Mouse (Mus musculus): ENCODE results near the gene Wfdc21. TPM values are rescaled to one million over a fixed set of nuclear protein-coding genes. Genes with fewer than 3 reads are reported as not detected.

Gene Wfdc21
- polyA plus RNA-seq, 1 experiment from 2014 or later = not detected

DNA sequence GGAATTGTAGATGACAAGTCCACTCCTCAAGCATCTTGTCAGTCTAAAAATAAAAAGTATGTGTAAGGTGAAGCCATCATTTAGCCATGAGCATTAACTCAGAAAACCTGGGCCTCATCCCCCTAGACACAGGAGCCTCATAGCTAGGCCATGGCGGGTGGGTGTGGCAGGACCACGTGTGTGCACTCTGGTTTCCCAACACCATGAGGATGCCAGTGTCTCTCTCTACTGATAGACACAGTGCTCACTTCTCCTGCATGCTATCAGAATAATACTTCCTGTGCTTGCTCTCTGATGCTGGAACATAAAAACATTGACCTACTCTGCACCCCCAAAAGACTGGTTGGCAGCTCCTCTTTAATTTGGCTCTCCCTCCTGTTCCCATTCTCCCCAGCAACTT is 10.9 kb upstream of the Wfdc21 start:
- Histone ChIP-seq H3K4me2 (no peak overlapping the region), H3K27ac (no peak overlapping the region), H3K9me3 (no peaks in the 10 kb centered on the region), H3K36me3 (replicated peaks) (no peaks in the 10 kb centered on the region), H3K4me1 (no peaks in the 10 kb centered on the region), H3K9ac (no peak overlapping the region), H3K27me3 (replicated peaks) (peaks cover 6% of the 10 kb centered on the region; the same call in 1 of the 2 replicates), H3K4me3 (no peak overlapping the region)
- 71% methylated on average over 2 of the region's 2 CpGs for WGBS
- no peak for ATAC-seq (replicated peaks)

DNA sequence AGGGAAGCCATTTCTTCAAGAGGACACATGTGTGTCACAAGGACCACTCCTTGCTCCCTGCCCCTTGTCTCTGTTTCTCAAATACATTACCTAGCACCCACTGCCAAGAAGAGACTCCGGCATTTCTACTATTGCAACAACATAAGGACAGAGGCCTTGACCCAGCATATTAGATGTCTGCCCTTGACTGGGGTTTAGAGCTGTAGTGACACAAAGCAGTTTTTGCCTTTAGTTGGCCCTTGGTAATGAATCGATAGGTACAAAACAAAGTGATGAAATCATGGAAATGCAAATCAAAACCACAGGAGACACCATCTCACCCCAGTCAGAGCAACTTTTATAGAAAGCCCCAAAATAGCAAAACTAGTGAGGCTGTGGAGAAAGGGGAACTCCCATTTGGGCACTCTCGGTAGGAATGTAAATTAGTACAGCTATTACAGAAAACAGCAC is 9.6 kb upstream of the Wfdc21 start:
- ATAC-seq (replicated peaks) = no peak
- no peak overlapping the region for H3K4me3 ChIP-seq
- H3K27ac ChIP-seq = no peak overlapping the region
- no peak overlapping the region for H3K4me2 ChIP-seq
- peaks cover 8% of the 10 kb centered on the region; the same call in 1 of the 2 replicates for H3K27me3 ChIP-seq (replicated peaks)
- no peak overlapping the region for H3K9ac ChIP-seq
- WGBS = 88% methylated on average over 3 of the region's 3 CpGs
- no peaks in the 10 kb centered on the region for H3K36me3 ChIP-seq (replicated peaks)
- H3K4me1 ChIP-seq = no peaks in the 10 kb centered on the region
- H3K9me3 ChIP-seq = no peaks in the 10 kb centered on the region

- Histone ChIP-seq H3K36me3 (replicated peaks) (no peaks in the 10 kb centered on the region), H3K4me2 (no peak overlapping the region), H3K4me1 (no peaks in the 10 kb centered on the region), H3K27ac (no peak overlapping the region), H3K9me3 (no peaks in the 10 kb centered on the region), H3K9ac (no peak overlapping the region), H3K27me3 (replicated peaks) (peaks cover 8% of the 10 kb centered on the region; the same call in 1 of the 2 replicates), H3K4me3 (no peak overlapping the region)
- no peak for ATAC-seq (replicated peaks)
- WGBS = 24% methylated on average over 5 of the region's 5 CpGs
Measured at GRCm38 (mm10) chr11:83739241-83739640, 7.5 kb upstream of the Wfdc21 start.

DNA sequence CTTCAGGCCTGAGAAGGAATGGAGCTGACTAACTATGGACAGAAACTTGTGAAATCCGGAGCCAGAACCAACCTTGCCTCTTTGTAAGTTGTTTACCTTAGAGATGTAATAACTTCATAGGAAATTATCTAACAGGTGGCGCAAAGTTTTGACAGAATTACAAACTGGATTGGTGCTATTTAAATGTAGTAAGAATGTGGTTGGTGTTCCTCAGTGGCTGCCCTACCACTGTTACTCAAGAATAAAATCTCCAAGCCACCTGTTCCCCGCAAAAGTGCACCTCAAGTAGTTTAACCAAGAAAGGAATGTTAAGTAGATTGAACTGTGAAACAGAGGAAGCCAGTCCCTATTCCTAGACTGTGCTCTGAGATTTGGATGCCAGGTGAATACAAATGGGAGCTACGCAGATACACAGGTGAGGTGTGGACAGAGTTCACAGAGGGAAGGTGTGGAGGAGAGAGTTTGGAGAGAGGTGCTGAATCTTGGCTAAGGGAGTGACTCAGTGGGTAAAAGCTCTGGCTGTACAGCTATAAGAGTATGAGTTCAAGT is 6.2 kb upstream of the Wfdc21 start:
- Histone ChIP-seq H3K27ac (no peak overlapping the region), H3K9ac (no peak overlapping the region), H3K4me2 (no peak overlapping the region), H3K9me3 (no peaks in the 10 kb centered on the region), H3K4me3 (no peak overlapping the region), H3K36me3 (replicated peaks) (no peaks in the 10 kb centered on the region), H3K27me3 (replicated peaks) (peaks cover 11% of the 10 kb centered on the region; the same call in 1 of the 2 replicates), H3K4me1 (no peaks in the 10 kb centered on the region)
- WGBS = 81% methylated on average over 4 of the region's 4 CpGs
- ATAC-seq (replicated peaks) = no peak

DNA sequence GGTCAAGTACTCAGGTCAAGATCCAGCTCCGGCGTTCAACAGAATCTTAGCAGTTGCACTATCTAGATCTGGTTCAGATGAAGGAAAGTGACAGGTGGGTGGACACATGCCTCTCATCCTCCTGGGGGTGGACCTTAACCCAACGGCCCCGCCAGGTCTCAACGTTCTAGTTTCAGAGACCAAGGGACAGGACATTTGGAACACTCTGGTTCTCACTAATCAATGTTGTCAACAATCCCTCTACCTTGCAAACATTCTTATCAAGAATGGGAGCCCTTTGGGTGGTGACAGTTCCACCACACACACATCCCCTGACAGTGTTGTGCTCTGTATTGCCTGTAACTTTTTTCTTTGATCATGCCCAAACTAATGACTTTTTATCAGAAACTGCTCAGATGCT is 4.9 kb upstream of the Wfdc21 start:
- Histone ChIP-seq H3K9me3 (no peaks in the 10 kb centered on the region), H3K4me3 (no peak overlapping the region), H3K27ac (no peak overlapping the region), H3K27me3 (replicated peaks) (peaks cover 11% of the 10 kb centered on the region; the same call in 1 of the 2 replicates), H3K9ac (no peak overlapping the region), H3K4me2 (no peak overlapping the region), H3K4me1 (no peaks in the 10 kb centered on the region), H3K36me3 (replicated peaks) (no peaks in the 10 kb centered on the region)
- 84% methylated on average over 5 of the region's 5 CpGs for WGBS
- no peak for ATAC-seq (replicated peaks)

DNA sequence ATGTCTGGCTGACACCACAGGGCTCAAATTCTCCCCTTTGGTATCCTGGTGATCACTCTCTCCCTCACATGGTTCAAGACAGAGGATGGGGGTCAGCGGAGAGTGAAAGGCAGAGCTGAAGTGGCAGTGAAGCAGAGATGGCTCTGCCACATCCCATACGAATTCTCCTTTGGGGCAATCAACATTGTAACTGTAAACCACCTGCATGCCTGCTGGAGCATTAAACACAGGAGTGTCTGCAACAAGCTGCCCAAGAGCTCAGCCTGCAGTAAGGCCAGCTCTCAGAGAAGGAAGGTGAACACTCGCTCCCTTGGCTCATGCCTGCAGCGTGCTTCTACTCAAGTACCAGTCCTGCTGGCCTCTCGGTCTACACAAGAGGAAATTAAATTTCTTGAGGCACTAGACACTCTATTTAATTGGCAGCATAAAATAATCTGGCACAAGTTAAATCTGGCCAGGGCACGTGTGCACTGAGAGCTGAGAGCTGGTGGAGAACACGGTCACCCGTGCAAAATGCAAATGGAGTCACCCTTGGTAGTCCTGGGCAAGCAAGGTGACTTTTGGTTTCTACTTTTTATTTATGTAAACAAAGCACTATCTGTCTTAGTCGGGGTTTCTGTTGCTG is 3.9 kb upstream of the Wfdc21 start:
- Histone ChIP-seq H3K4me1 (no peaks in the 10 kb centered on the region), H3K4me2 (no peak overlapping the region), H3K9me3 (no peaks in the 10 kb centered on the region), H3K27me3 (replicated peaks) (peaks cover 12% of the 10 kb centered on the region), H3K9ac (no peak overlapping the region), H3K27ac (no peak overlapping the region), H3K36me3 (replicated peaks) (no peaks in the 10 kb centered on the region), H3K4me3 (no peak overlapping the region)
- 73% methylated on average over 9 of the region's 9 CpGs for WGBS
- ATAC-seq (replicated peaks) = no peak

GRCm38 (mm10) chr11:83743525-83743924 is 3.2 kb upstream of the Wfdc21 start:
- no peak overlapping the region for H3K4me2 ChIP-seq
- no peak for ATAC-seq (replicated peaks)
- WGBS = 89% methylated on average over 3 of the region's 3 CpGs

GRCm38 (mm10) chr11:83746152-83746551 is 588 bp upstream of the Wfdc21 start:
- no peaks in the 10 kb centered on the region for H3K4me1 ChIP-seq
- no peak overlapping the region for H3K9ac ChIP-seq
- H3K36me3 ChIP-seq (replicated peaks) = no peaks in the 10 kb centered on the region
- no peak for ATAC-seq (replicated peaks)
- H3K4me2 ChIP-seq = no peak overlapping the region
- 71% methylated on average over 4 of the region's 4 CpGs for WGBS
- H3K9me3 ChIP-seq = no peaks in the 10 kb centered on the region
- no peak overlapping the region for H3K4me3 ChIP-seq
- H3K27ac ChIP-seq = no peak overlapping the region
- peaks cover 17% of the 10 kb centered on the region for H3K27me3 ChIP-seq (replicated peaks)

More at GRCm38 (mm10) chr11:83743525-83743924, 3.2 kb upstream of the Wfdc21 start:
- Histone ChIP-seq H3K9me3 (no peaks in the 10 kb centered on the region), H3K27ac (no peak overlapping the region), H3K4me1 (no peaks in the 10 kb centered on the region), H3K9ac (no peak overlapping the region), H3K4me3 (no peak overlapping the region), H3K36me3 (replicated peaks) (no peaks in the 10 kb centered on the region), H3K27me3 (replicated peaks) (peaks cover 19% of the 10 kb centered on the region)

DNA sequence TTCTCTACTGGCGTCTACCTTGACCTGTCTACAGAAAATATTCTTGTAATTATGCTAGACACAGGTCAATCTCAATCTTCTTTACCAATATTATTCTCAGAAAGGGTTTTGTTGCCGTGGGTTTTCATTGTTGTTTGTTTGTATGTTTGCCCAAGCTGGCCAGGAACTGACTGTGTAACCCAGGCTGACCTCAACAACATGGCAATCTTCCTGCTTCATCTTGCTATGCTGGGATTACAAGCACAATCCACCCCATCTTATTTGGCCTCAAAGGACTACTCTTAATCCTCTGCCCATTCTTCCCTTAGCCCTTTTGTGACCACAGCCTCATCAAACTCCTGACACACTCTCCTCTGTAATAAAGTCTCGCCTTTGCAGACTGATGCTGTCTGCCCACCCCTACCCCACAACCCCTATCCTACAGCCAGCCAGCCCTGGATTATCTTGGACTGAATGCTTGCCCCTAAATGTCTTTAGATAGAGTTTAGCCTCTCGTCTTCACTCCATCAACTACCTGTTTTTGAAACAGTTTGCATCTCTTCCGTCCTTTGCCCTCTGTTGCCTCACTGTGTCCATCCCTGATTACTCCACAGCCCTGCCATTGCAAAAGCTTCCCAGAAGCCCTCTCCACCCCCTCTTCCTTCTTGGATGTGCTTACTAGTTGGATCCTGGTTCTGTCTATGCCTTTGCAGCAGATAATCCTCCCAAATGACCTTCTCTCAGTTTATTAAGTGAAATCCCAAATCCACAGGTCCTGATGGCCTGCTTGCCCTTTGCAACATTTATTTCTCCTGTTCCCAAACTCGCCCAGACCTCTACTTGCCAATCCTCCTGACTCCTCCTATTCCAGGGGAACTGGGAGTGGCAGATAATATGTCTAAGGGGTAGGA is 881 bp downstream of the Wfdc21 start:
- H3K4me3 ChIP-seq = no peak overlapping the region
- no peak overlapping the region for H3K9ac ChIP-seq
- H3K27me3 ChIP-seq (replicated peaks) = peaks cover 28% of the 10 kb centered on the region
- 63% methylated on average over 6 of the region's 6 CpGs for WGBS
- H3K36me3 ChIP-seq (replicated peaks) = no peaks in the 10 kb centered on the region
- ATAC-seq (replicated peaks) = no peak
- no peak overlapping the region for H3K27ac ChIP-seq
- no peak overlapping the region for H3K4me2 ChIP-seq
- no peaks in the 10 kb centered on the region for H3K9me3 ChIP-seq
- no peaks in the 10 kb centered on the region for H3K4me1 ChIP-seq

DNA sequence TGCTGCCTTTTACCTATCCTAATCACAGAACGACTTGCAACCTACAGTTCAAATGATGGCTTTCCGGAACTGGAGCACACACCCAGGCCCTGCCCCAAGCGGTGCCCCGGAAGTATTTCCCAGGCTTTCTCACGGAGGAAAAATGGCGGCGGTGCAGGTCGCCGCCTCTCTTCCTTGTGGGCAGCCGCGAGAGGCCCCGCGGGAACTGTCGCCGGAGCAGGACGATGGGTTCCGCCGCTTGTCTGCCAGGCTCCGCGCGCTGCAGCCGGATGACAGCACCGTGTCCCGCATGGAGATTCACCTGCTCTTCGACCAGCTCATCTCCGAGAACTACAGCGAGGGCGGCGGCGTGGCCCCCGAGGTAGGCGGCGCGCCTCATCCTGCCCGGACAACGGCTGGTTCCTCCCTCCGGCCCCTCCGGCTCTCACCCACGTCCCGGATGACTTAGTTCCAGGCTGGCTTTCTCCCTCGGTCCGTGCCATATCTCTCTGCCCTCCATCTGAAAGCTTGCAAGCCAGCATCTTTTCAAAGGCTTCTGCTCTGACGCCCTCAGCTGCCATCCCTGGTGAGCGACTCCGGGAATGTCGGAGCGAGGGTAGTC is 6.9 kb downstream of the Wfdc21 start, which contains the start of gene Heatr6:
TSS of gene Heatr6 (plus strand) at position 116 of the 601 bp plus-strand sequence.
- Histone ChIP-seq H3K4me2 (peak within 1 kb of the TSS; percentile 60), H3K27ac (peak within 1 kb of the TSS; percentile 94), H3K27me3 (replicated peaks) (peaks cover 15% of the 10 kb centered on the region), H3K9me3 (no peaks in the 10 kb centered on the region), H3K4me1 (peaks cover 26% of the 10 kb centered on the region), H3K4me3 (peak within 1 kb of the TSS; percentile 83), H3K36me3 (replicated peaks) (peaks cover 16% of the 10 kb centered on the region), H3K9ac (peak within 1 kb of the TSS; percentile 81)
- WGBS = under 1% methylated on average over 47 of the region's 47 CpGs
- ATAC-seq (replicated peaks) = peak; percentile 98

DNA sequence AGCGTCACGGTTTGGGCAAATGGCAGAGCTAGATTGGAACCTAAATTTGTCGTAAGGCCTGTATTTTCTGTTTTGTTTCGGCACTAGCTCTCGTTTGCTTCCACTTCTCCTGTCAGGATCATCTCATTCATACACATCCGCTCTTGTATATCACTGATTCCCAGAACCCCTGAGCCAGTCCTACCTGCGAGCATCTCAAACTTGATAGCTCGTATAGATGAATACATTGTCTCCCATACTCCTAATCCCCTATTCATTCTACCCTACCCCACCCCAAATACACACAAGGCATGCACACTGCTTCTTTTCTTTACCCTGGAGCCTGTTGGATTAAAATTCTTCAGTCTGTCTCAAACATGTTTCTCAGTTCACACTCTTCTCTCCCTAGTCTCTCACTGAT is 7.5 kb downstream of the Wfdc21 start:
- peaks cover 26% of the 10 kb centered on the region for H3K4me1 ChIP-seq
- no peaks in the 10 kb centered on the region for H3K9me3 ChIP-seq
- peak overlapping the region; percentile 94 for H3K27ac ChIP-seq
- H3K36me3 ChIP-seq (replicated peaks) = peaks cover 22% of the 10 kb centered on the region
- peak overlapping the region; percentile 81 for H3K9ac ChIP-seq
- H3K27me3 ChIP-seq (replicated peaks) = peaks cover 14% of the 10 kb centered on the region
- peak overlapping the region; percentile 83 for H3K4me3 ChIP-seq
- peak overlapping the region; percentile 60 for H3K4me2 ChIP-seq
- WGBS = 3% methylated on average over 8 of the region's 8 CpGs
- ATAC-seq (replicated peaks) = peak; percentile 63

GRCm38 (mm10) chr11:83767306-83767705 is 20.6 kb downstream of the Wfdc21 start:
- Histone ChIP-seq H3K4me1 (no peaks in the 10 kb centered on the region), H3K27ac (no peak overlapping the region), H3K4me2 (no peak overlapping the region), H3K36me3 (replicated peaks) (peaks cover 76% of the 10 kb centered on the region), H3K9ac (no peak overlapping the region), H3K4me3 (no peak overlapping the region), H3K27me3 (replicated peaks) (no peaks in the 10 kb centered on the region), H3K9me3 (no peaks in the 10 kb centered on the region)
- no peak for ATAC-seq (replicated peaks)
- WGBS = 90% methylated on average over 9 of the region's 9 CpGs
